Mouse (Mus musculus) monocyte, adult 2 months (primary cell): ENCODE measurements around the gene Cbx1.
"Not testable (repeated sequence)": the region's sequence is repeated elsewhere in the genome, so short reads cannot be mapped to it uniquely, and the experiment has no call there.

Experiments used
- DNase-seq, 2 experiments: peaks; one replicate each; pipeline ENCODE4 v3.0.0; 2022; ENCODE audit warnings: low spot score in 2 of 2, low read depth in 1 of 2

The Cbx1 gene

GRCm38 (mm10) chr11:96834127-96834526, 45.2 kb downstream of the Cbx1 start:
- DNase-seq: no peak

DNA sequence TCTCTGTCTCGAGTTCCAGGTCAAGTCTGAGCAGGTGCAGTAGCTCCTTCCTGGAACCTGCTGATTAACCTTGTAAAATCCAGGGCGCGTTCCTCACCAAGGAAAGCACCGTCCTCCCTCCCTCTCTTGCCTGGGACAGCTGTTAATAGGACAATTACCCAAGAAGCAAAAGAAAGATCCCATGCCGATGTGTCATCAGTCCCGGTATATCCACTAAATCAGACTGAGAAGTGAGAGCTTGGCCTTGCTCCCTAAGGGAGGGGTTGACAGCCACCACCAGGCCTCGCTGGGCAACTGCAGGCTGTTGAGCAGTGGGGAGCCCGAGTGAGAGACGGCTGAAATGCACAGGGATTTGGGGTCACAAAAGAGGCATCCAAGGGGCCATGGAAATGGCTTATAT, 48.4 kb downstream of the Cbx1 start:
- DNase-seq: no peak

DNA sequence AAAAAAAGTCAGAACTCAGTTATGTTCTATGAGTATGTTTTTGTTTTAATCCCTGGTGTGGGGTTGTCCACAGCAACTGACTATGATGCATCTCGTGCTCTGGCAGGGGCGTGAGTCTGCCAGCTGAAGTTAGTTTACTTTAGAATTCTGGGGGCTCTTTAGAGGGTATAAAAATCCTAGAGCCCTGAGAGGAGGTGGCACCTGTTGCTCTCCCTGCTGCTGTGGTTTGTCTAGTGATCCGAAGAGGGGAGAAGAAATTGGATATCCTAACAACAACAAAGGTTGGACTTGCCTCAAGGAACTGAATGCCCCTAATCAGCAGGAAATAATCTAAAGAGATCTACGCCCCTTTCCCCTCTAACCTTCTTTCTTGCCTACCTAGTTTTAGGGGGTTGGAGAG, 49.4 kb downstream of the Cbx1 start:
- no peak for DNase-seq

DNA sequence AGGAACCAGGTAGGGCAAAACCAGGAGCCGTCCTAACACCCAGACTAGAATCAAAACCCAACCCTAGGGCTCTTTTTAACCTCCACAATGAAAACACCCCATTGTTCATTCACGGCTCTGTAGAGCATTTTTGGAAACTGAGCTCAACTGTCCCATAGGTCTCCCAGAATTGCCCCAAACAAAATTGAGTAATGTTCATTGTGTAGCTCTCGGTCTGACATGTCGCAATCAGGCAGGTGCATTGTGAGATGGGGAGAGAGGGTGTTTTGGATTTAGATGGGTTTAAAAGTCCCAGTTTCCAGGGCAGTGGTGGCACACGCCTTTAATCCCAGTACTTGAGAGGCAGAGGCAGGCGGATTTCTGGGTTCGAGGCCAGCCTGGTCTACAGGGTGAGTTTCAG, 50.5 kb downstream of the Cbx1 start:
- DNase-seq: no peak

- DNase-seq: no peak
Observed at GRCm38 (mm10) chr11:96839877-96840276, 51.0 kb downstream of the Cbx1 start.

- DNase-seq: no peak
Observed at GRCm38 (mm10) chr11:96840290-96840689, 51.4 kb downstream of the Cbx1 start.

GRCm38 (mm10) chr11:96843627-96844026, 54.7 kb downstream of the Cbx1 start:
- DNase-seq: no peak

GRCm38 (mm10) chr11:96847240-96847639, 58.3 kb downstream of the Cbx1 start:
- DNase-seq: no peak

GRCm38 (mm10) chr11:96848694-96849093, 59.8 kb downstream of the Cbx1 start:
- no peak for DNase-seq

- DNase-seq: not testable (repeated sequence)
Observed at GRCm38 (mm10) chr11:96849145-96849544, 60.2 kb downstream of the Cbx1 start.

- DNase-seq: no peak
Observed at GRCm38 (mm10) chr11:96849681-96850467, 60.9 kb downstream of the Cbx1 start, which contains the start of gene Copz2. Gene Copz2, plus strand, starts transcription at chr11:96849870.

GRCm38 (mm10) chr11:96857446-96857845, 68.5 kb downstream of the Cbx1 start:
- DNase-seq: no peak
